Mouse (Mus musculus) gastrocnemius, postnatal 14 days (tissue): Measurements from ENCODE around the gene Sardh. TPM values are rescaled to one million over a fixed set of nuclear protein-coding genes. Genes with fewer than 3 reads are reported as not detected.
A peak's percentile ranks its signal among the peaks of the same experiment; 100 is the strongest.

Experiments used
- DNase-seq: peaks from one replicate; pipeline ENCODE4 v3.0.0; 2021; ENCODE audit warnings: mixed read lengths
- intact Hi-C: fragments of 180-260 bp; cut with DNase I; formaldehyde crosslinking; loops from one replicate; pipeline ENCODE4 v1.15.1; 2025; ENCODE audit warnings: low total_unique reads
- total RNA-seq, 2 experiments: library from RNA; stranded (reverse); gene quantifications; 2 replicates each; pipeline ENCODE4 v1.2.3; 2021

Sardh gene
- total RNA-seq, 2 experiments from 2014 or later = 4.2 to 6.0 TPM

DNA sequence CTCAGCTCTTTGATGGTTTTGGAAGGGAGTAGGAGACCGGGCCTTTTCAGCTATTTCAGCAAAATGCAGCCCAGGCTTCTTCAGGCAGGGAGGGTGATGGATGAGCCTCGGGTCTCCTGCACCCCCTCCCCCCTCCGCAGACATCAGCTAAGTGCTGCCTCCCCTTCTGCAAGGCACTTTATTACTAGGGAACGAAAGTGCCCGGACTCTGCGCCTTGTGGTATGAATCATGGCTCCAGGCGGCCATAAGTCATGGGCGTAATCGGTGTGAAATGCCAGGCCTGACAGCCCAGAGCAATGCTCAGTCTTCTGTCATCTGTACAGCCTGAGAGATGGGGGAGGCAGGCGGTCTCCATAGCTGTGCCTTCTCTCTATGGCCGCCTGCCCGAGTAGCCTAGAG, 64.4 kb downstream of the Sardh start:
- intact Hi-C loops = no loop called here
- DNase-seq = no peak

GRCm38 (mm10) chr2:27181907-27182306, 66.2 kb downstream of the Sardh start:
- no peak for DNase-seq
- intact Hi-C loops = no loop called here

DNA sequence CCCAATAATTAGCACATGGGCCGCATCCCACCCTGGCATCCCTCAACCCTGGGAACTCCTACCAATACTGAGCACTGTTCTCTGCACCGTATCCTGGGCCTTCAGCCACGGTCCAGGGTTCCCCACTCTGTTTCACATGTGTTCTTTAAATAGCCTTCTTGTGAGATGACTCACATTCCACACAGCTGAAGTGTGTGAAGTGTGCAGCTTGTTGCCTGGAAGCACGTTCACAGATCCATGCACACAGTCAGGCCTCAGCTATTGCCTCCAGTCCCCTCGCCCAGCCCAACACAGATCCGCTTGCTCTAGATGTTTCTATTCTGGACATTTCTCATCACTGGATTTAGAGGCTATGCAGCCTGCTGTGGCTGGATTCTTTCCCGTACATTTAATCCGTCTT, 69.0 kb downstream of the Sardh start:
- intact Hi-C loops = loop anchor here (5.0 kb wide), 1 partner anchor 42 kb away; no protein-coding TSS in a partner anchor
- no peak for DNase-seq

- intact Hi-C loops = loop anchor here (5.0 kb wide), 1 partner anchor 38 kb away; no protein-coding TSS in a partner anchor
- DNase-seq = peak; percentile 70
These were observed 72.4 kb downstream of the Sardh start for GRCm38 (mm10) chr2:27175696-27176267.

DNA sequence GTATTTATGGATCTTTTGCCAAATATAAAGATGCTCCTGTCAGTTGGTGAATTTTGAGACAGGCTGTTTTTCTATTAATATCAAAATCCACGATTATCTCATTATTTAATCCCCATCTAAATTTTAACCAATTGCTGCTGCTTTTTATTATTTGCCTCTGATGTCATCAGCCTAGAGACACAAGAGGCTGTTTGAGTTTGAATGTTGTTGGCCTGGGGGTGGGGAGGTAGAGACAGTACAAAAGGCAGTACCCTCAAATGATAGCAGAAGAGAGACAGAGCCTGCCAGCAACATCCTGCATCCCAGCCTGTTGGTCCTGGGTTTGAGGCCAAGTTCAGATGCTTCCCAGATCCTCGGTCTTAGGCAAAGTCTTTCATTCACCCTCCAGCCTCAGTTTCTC, 73.9 kb downstream of the Sardh start:
- intact Hi-C loops = no loop called here
- DNase-seq = no peak

DNA sequence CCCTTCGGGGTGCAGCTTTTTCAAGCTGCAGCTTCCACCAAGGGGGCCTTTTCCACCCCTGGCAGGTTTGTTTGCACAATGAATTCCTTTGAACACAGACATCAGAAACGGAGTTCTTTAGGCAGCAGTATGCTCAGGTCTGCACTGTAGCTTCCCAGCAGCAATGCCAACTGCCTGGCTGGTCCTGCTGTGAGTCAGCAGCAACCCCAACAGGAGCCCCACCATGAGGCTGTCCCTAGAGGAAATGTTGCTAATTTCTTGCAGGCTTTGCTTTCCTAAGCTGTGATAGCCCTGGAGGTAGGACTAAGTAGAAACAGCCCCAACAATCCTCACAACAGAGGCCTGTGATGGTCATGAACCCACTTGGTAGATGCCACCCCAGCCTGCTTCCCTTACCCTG, 81.1 kb downstream of the Sardh start:
- intact Hi-C loops = no loop called here
- DNase-seq = no peak

DNA sequence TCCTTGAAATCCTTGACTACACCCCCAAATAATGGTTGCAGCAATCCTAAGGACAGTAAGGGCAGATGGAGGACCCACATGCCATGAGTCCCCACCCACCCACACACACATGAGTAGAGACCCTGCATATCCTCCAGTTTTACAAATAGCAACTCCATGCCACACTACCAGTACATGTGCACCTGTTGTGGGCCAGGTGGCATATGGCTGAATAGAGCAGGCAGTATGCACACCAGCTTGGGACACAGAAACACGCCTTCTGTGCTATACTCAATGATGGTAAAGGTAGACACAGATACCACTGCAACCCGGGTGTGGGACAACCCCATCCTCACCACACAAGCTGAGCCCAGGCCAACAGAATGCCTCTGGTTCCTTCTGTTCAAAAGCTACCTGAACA, 82.1 kb downstream of the Sardh start:
- intact Hi-C loops = no loop called here
- no peak for DNase-seq

DNA sequence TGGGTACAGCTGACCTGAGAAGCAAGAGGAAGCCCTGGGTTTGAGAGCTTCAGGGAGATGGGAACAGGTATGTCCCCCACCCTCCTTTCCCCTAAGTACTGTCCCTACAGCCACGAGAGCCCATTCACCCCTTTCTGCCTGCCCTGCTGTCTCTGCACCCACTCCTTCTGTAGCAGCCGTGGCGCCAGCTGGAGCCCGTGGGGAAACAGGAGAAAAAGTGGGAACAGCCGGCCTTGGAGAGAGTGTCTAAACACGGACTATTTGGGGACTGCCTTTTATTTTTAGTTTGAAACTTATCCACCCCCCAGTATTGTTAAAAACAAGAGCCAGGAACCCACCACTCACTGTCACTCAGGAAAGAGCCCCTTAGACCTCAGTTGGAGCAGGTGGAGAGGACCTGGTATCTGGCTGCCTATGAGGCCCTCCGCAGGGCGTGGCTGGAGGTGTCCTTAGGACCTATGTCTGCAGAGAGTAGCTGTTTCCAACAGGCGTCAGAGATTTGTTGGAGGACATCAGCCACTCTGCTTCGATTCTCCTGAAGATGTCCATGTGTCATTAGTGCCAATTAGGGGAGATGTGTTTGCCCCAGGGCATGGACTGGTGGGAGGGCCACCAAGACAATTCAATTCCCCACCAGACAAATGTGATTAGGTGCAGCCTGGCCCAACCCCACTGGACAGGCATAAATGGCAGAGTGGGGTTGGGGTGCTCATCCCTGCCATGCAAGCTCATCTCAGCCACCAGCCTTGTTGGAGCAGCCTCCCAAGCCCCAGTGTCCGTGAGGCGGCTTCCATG, 83.1 kb downstream of the Sardh start, which contains the start of gene Dbh:
Dbh (plus strand) TSS at position 438 of the 795 bp plus-strand sequence.
- intact Hi-C loops = no loop called here
- no peak for DNase-seq

DNA sequence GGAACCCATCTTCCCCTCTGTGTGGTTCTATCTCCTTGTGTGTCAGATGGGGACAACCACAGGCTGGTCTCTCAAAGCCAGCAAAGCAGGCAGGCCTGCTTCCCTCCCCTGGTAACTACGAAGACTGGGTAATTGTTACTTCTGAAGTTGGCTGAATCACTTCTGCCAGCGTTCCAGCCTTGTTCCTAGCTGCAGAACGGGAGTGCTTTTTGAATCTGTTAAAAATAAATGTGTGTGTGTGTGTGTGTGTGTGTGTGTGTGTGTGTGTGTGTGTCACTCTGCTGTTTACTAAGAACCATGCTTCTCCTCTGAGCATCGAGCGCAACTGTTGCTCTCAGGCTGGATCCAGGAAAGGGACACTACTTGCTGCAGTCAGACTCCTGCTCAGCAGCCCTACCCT, 84.3 kb downstream of the Sardh start:
- intact Hi-C loops = no loop called here
- no peak for DNase-seq

DNA sequence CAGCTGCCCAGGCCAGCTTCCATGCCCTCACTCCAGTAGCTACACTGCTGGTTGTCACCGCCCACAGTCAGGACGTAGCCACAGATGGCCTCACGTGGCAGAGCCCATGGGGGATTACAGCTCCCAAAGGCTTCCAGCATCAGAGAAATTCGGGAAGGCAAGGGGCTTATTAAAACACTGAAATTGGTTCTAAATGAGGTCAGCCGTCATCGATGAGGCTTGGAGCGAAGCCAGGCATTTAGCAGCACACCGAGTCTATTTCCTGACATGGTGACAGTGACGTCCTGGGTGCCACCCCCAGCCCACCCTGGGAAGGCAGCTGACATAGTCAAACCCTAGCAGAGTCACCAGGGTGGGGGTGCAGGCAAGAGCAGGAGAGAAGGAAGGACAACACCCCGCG, 85.5 kb downstream of the Sardh start:
- no peak for DNase-seq
- intact Hi-C loops = no loop called here

GRCm38 (mm10) chr2:27161526-27161925, 86.6 kb downstream of the Sardh start:
- no peak for DNase-seq
- intact Hi-C loops = no loop called here

- intact Hi-C loops = no loop called here
- DNase-seq = no peak
These were observed 91.5 kb downstream of the Sardh start for GRCm38 (mm10) chr2:27156596-27156995.

- no peak for DNase-seq
- intact Hi-C loops = no loop called here
These were observed 93.5 kb downstream of the Sardh start for GRCm38 (mm10) chr2:27154466-27155185.

GRCm38 (mm10) chr2:27149457-27149856, 98.7 kb downstream of the Sardh start:
- intact Hi-C loops = no loop called here

GRCm38 (mm10) chr2:27146840-27147239, 101.3 kb downstream of the Sardh start:
- no peak for DNase-seq
- intact Hi-C loops = no loop called here

More at GRCm38 (mm10) chr2:27149457-27149856, 98.7 kb downstream of the Sardh start:
- DNase-seq = no peak

- no peak for DNase-seq
- intact Hi-C loops = no loop called here
These were observed 103.2 kb downstream of the Sardh start for GRCm38 (mm10) chr2:27144957-27145356.

GRCm38 (mm10) chr2:27141950-27142693, 106.0 kb downstream of the Sardh start, which contains the start of gene Fam163b:
Gene Fam163b, minus strand, starts transcription at chr2:27142491.
- intact Hi-C loops = no loop called here
- DNase-seq = peak; percentile 35
